Mouse (Mus musculus) liver, embryonic 12.5 days (tissue): ENCODE measurements at regions not wholly inside any gene's neighbourhood (a gene's known extent, or its start where the extent isn't known, plus 50 kb on each side); places are given as distances from the start of the nearest gene placed in this dataset.
"Not testable (repeated sequence)": the region's sequence is repeated elsewhere in the genome, so short reads cannot be mapped to it uniquely, and the experiment has no call there.

ENCODE experiments used
- ATAC-seq: fragments of 200-750 bp; cut with Nextera tagmentation; 2 replicates; pipeline ENCODE4 v1.8.0; 2017; ENCODE audit warnings: moderate number of reproducible peaks, mild to moderate bottlenecking, moderate library complexity
- H3K27ac ChIP-seq: fragments of 300-500 bp; sonication (generic); 2 replicates; pipeline ENCODE4 v1.5.1; 2016; ENCODE audit warnings: mild to moderate bottlenecking
- H3K27me3 ChIP-seq: fragments of 300-500 bp; sonication (generic); replicated peaks from 2 replicates; pipeline ENCODE4 v1.6.1; 2016; ENCODE audit warnings: mild to moderate bottlenecking, moderate library complexity
- H3K36me3 ChIP-seq: fragments of 300-500 bp; sonication (generic); 2 replicates; pipeline ENCODE4 v1.6.1; 2016; ENCODE audit warnings: mild to moderate bottlenecking, moderate library complexity
- H3K4me1 ChIP-seq: fragments of 300-500 bp; sonication (generic); 2 replicates; pipeline ENCODE4 v1.6.1; 2016
- H3K4me2 ChIP-seq: fragments of 300-500 bp; sonication (generic); 2 replicates; pipeline ENCODE4 v1.6.1; 2016; ENCODE audit warnings: mild to moderate bottlenecking, moderate library complexity
- H3K4me3 ChIP-seq: fragments of 300-500 bp; sonication (generic); 2 replicates; pipeline ENCODE4 v1.5.1; 2016; ENCODE audit warnings: mild to moderate bottlenecking, moderate library complexity
- H3K9ac ChIP-seq: fragments of 300-500 bp; sonication (generic); 2 replicates; pipeline ENCODE4 v1.6.1; 2016; ENCODE audit warnings: mild to moderate bottlenecking, moderate library complexity
- H3K9me3 ChIP-seq: fragments of 300-500 bp; sonication (generic); replicated peaks from 2 replicates; pipeline ENCODE4 v1.6.1; 2016; ENCODE audit warnings: mild to moderate bottlenecking, moderate library complexity
- WGBS: fragments of 180-500 bp; shearing (Covaris S2); methylation state at CpG from one replicate; pipeline ENCODE4 v1.1.7; 2016; ENCODE audit not compliant: insufficient replicate concordance; 5-methylcytosine and 5-hydroxymethylcytosine counted together

GRCm38 (mm10) chr9:94155581-94155980, 382.3 kb downstream of the 1190002N15Rik start:
- Histone ChIP-seq H3K4me1 (no peaks in the 10 kb centered on the region), H3K4me2 (no peak overlapping the region), H3K4me3 (no peak overlapping the region), H3K27ac (no peak overlapping the region), H3K9ac (no peak overlapping the region), H3K9me3 (no peaks in the 10 kb centered on the region), H3K36me3 (no peaks in the 10 kb centered on the region), H3K27me3 (no peaks in the 10 kb centered on the region)
- ATAC-seq, result no peak
- WGBS, result 65% methylated on average over 2 of the region's 2 CpGs

DNA sequence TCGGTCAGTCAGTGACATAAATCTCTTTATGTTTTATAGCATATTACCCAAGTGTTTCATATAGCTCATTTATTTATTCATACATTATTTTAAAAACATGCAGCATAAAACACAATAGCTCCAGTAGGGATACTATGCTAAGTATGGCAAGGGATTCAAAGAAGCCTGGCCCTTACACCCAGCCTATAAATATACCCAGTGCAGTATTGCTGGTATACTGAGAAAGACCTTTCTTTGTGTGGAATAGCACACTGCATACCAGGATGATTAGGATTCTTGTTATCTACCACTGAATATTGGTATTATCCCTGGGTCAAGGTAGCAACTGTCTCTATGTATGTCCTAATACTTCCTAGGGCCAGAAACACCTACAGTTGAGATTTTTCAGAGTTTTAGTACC, 389.4 kb downstream of the 1190002N15Rik start:
- no peak overlapping the region for H3K27ac ChIP-seq
- no peak overlapping the region for H3K4me2 ChIP-seq
- no peaks in the 10 kb centered on the region for H3K36me3 ChIP-seq
- H3K27me3 ChIP-seq, result no peaks in the 10 kb centered on the region
- no peak overlapping the region for H3K9ac ChIP-seq
- no peak for ATAC-seq
- no peaks in the 10 kb centered on the region for H3K9me3 ChIP-seq
- H3K4me3 ChIP-seq, result no peak overlapping the region
- H3K4me1 ChIP-seq, result no peaks in the 10 kb centered on the region
- whole genome bisulfite sequencing, result 77% methylated on average over 1 of the region's 1 CpGs

- ATAC-seq, result no peak
- H3K36me3 ChIP-seq, result no peaks in the 10 kb centered on the region
- no peaks in the 10 kb centered on the region for H3K4me1 ChIP-seq
- H3K4me2 ChIP-seq, result no peak overlapping the region
- no peak overlapping the region for H3K27ac ChIP-seq
- H3K9me3 ChIP-seq, result no peaks in the 10 kb centered on the region
- H3K4me3 ChIP-seq, result no peak overlapping the region
- H3K9ac ChIP-seq, result no peak overlapping the region
- WGBS, result 35% methylated on average over 3 of the region's 3 CpGs
- no peaks in the 10 kb centered on the region for H3K27me3 ChIP-seq
Measured at GRCm38 (mm10) chr9:94146787-94147186, 391.1 kb downstream of the 1190002N15Rik start.

GRCm38 (mm10) chr9:94136444-94136843, 401.4 kb downstream of the 1190002N15Rik start:
- no peak overlapping the region for H3K4me3 ChIP-seq
- no peaks in the 10 kb centered on the region for H3K36me3 ChIP-seq
- no peak overlapping the region for H3K27ac ChIP-seq
- no peaks in the 10 kb centered on the region for H3K9me3 ChIP-seq
- no peak overlapping the region for H3K9ac ChIP-seq
- ATAC-seq, result no peak
- no peaks in the 10 kb centered on the region for H3K4me1 ChIP-seq
- H3K27me3 ChIP-seq, result no peaks in the 10 kb centered on the region
- no peak overlapping the region for H3K4me2 ChIP-seq
- 22% methylated on average over 1 of the region's 1 CpGs for WGBS

DNA sequence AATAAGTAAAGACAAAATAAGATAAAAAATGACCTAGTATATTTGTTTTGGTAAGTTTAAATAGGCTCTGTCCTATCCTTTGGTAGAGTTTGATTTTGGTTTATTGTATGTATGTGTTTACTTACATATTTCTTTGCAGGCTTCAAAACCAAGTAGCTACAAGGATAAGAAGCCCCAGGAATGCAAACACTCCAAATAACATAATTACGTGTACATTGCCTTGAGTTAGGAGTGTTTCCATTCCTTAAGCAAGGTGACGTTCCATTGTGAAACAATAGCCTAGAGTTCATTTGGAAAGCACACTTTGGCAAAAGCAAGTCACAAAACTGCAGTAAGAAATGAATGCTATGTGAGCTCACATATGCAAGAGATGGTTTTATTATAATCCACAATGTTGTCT, 404.2 kb downstream of the 1190002N15Rik start:
- Histone ChIP-seq H3K9me3 (no peaks in the 10 kb centered on the region), H3K27ac (no peak overlapping the region), H3K27me3 (no peaks in the 10 kb centered on the region), H3K9ac (no peak overlapping the region), H3K4me3 (no peak overlapping the region), H3K36me3 (no peaks in the 10 kb centered on the region), H3K4me1 (no peaks in the 10 kb centered on the region), H3K4me2 (no peak overlapping the region)
- WGBS, result 69% methylated on average over 2 of the region's 2 CpGs
- ATAC-seq, result no peak

GRCm38 (mm10) chr9:94131367-94131766, 406.5 kb downstream of the 1190002N15Rik start:
- ATAC-seq, result no peak
- H3K4me2 ChIP-seq, result no peak overlapping the region
- H3K27ac ChIP-seq, result no peak overlapping the region
- WGBS, result 56% methylated on average over 1 of the region's 1 CpGs
- H3K9me3 ChIP-seq, result no peaks in the 10 kb centered on the region
- H3K36me3 ChIP-seq, result no peaks in the 10 kb centered on the region
- no peaks in the 10 kb centered on the region for H3K4me1 ChIP-seq
- no peak overlapping the region for H3K9ac ChIP-seq
- H3K4me3 ChIP-seq, result no peak overlapping the region
- H3K27me3 ChIP-seq, result no peaks in the 10 kb centered on the region

DNA sequence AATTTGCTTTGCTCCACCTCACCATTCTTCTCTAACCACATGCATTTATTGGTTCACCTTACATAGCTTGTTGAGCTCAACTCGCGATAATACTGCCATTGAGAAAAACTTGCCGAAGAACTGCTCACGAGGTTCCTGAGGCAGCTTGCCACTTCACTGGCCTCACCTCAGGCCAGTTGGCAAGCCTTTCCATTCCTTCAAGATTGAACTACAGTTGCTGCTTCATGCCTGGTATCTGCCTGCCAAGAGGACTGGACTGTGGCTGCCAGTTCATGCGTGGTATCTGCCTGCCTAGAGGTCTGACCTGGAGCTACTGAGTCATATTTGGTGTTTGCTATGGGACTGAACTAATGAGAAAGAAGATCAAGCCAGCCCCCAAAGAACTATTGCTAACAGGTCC, 420.9 kb downstream of the 1190002N15Rik start:
- no peak for ATAC-seq
- Histone ChIP-seq H3K9me3 (no peaks in the 10 kb centered on the region), H3K9ac (no peak overlapping the region), H3K4me3 (no peak overlapping the region), H3K4me1 (no peaks in the 10 kb centered on the region), H3K27ac (no peak overlapping the region), H3K4me2 (no peak overlapping the region), H3K27me3 (no peaks in the 10 kb centered on the region), H3K36me3 (no peaks in the 10 kb centered on the region)
- 76% methylated on average over 5 of the region's 5 CpGs for WGBS

DNA sequence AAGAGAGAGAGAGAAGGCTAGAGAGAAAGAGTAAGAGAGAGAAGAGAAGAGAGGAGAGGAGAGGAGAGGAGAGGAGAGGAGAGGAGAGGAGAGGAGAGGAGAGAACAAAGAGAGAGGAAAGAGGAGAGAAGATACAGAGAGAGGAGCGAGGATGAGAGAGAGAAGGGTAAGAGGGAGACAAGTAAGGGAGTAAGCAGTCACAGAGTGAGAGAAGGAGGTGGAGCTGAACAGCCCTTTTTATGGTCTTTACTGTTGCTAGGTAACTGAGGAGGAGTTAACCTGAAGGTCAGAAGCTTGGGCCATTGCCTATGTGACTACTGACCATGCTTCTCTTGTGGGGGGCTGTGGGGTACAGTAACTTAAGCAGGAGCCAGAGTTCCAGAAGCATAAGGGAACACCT, 430.2 kb downstream of the 1190002N15Rik start:
- WGBS, result 29% methylated on average over 1 of the region's 1 CpGs
- not testable (repeated sequence) for H3K9me3 ChIP-seq, H3K4me1 ChIP-seq, ATAC-seq, H3K4me2 ChIP-seq, H3K9ac ChIP-seq, H3K36me3 ChIP-seq, H3K4me3 ChIP-seq, H3K27me3 ChIP-seq, H3K27ac ChIP-seq

- 64% methylated on average over 4 of the region's 4 CpGs for WGBS
Measured at GRCm38 (mm10) chr9:94104669-94105068, 433.2 kb downstream of the 1190002N15Rik start.

GRCm38 (mm10) chr9:94101958-94102357, 435.9 kb downstream of the 1190002N15Rik start:
- no peak for ATAC-seq
- 57% methylated on average over 3 of the region's 3 CpGs for WGBS
- Histone ChIP-seq H3K4me3 (no peak overlapping the region), H3K27ac (no peak overlapping the region), H3K9me3 (no peaks in the 10 kb centered on the region), H3K9ac (no peak overlapping the region), H3K27me3 (no peaks in the 10 kb centered on the region), H3K4me1 (no peaks in the 10 kb centered on the region), H3K4me2 (no peak overlapping the region), H3K36me3 (no peaks in the 10 kb centered on the region)

More at GRCm38 (mm10) chr9:94104669-94105068, 433.2 kb downstream of the 1190002N15Rik start:
- H3K27ac ChIP-seq, result no peak overlapping the region
- no peaks in the 10 kb centered on the region for H3K36me3 ChIP-seq
- no peaks in the 10 kb centered on the region for H3K4me1 ChIP-seq
- no peak overlapping the region for H3K9ac ChIP-seq
- no peaks in the 10 kb centered on the region for H3K9me3 ChIP-seq
- no peak overlapping the region for H3K4me3 ChIP-seq
- H3K27me3 ChIP-seq, result no peaks in the 10 kb centered on the region
- no peak overlapping the region for H3K4me2 ChIP-seq
- no peak for ATAC-seq

DNA sequence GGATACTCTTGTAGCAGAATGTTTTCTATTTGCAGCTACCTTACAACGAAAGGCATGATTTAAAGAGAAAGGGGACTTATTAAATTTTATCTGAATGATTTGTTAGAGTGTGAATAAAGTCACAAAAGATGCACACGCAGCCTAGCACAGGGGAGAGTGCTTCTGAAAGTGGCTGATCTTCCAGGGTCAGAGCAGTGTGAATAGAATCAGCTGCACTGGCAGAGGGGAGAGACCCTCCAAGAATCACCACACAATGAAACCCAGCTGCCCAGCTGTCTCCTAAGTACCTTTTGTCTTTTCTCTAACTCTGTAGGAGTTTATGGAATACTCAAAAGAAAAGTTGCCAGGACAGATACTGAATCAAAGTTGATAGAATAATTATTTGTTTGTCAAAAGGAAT, 443.1 kb downstream of the 1190002N15Rik start:
- no peaks in the 10 kb centered on the region for H3K4me1 ChIP-seq
- no peak for ATAC-seq
- whole genome bisulfite sequencing, result 51% methylated on average over 2 of the region's 2 CpGs
- no peak overlapping the region for H3K27ac ChIP-seq
- H3K27me3 ChIP-seq, result no peaks in the 10 kb centered on the region
- no peak overlapping the region for H3K9ac ChIP-seq
- H3K36me3 ChIP-seq, result no peaks in the 10 kb centered on the region
- H3K4me2 ChIP-seq, result no peak overlapping the region
- no peak overlapping the region for H3K4me3 ChIP-seq
- no peaks in the 10 kb centered on the region for H3K9me3 ChIP-seq

- no peak overlapping the region for H3K4me2 ChIP-seq
- no peak for ATAC-seq
- no peak overlapping the region for H3K9ac ChIP-seq
- WGBS, result 60% methylated on average over 7 of the region's 7 CpGs
- H3K36me3 ChIP-seq, result no peaks in the 10 kb centered on the region
- H3K9me3 ChIP-seq, result no peaks in the 10 kb centered on the region
- no peak overlapping the region for H3K4me3 ChIP-seq
- H3K27me3 ChIP-seq, result no peaks in the 10 kb centered on the region
- H3K4me1 ChIP-seq, result no peaks in the 10 kb centered on the region
- H3K27ac ChIP-seq, result no peak overlapping the region
Measured at GRCm38 (mm10) chr9:94091658-94092225, 446.1 kb downstream of the 1190002N15Rik start.

DNA sequence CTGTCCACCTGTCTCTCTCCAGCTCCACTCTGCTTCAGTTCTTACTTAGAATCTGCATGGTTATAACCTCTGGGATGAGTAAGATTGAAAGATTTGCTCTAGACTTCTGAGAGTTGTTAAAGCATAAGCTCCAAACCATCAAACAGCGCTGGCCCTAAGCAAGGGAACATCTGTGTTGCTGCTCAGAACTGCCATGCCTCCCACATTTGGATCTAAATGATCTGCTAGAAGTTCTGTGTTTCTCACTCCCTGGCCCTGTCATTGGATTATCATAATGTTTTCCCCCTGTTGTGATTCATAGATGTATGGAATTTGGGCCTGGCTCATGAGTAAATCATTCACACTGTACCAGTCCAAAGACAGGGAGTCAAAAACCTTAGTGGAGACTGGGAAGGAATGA, 448.1 kb downstream of the 1190002N15Rik start:
- Histone ChIP-seq H3K27ac (no peak overlapping the region), H3K9me3 (no peaks in the 10 kb centered on the region), H3K36me3 (no peaks in the 10 kb centered on the region), H3K4me2 (no peak overlapping the region), H3K4me3 (no peak overlapping the region), H3K9ac (no peak overlapping the region), H3K27me3 (no peaks in the 10 kb centered on the region), H3K4me1 (no peaks in the 10 kb centered on the region)
- ATAC-seq, result no peak
- WGBS, result 55% methylated on average over 1 of the region's 1 CpGs
